Mouse (Mus musculus): ENCODE results near the gene Nrxn1. TPM values are rescaled to one million over a fixed set of nuclear protein-coding genes. Genes with fewer than 3 reads are reported as not detected.
"Not testable (repeated sequence)": the region's sequence is repeated elsewhere in the genome, so short reads cannot be mapped to it uniquely, and the experiment has no call there.

Gene Nrxn1
- total RNA-seq, 1 experiment from 2014 or later, result 10.4 TPM

GRCm38 (mm10) chr17:90583196-90583595 lies 509.7 kb downstream of the Nrxn1 start:
- no peak for DNase-seq

GRCm38 (mm10) chr17:90569877-90570276 lies 523.0 kb downstream of the Nrxn1 start:
- DNase-seq, result no peak

GRCm38 (mm10) chr17:90565186-90565585 lies 527.7 kb downstream of the Nrxn1 start:
- DNase-seq, result no peak

GRCm38 (mm10) chr17:90556376-90556775 lies 536.5 kb downstream of the Nrxn1 start:
- DNase-seq, result no peak

- no peak for DNase-seq
These were observed 542.5 kb downstream of the Nrxn1 start for GRCm38 (mm10) chr17:90550415-90550814.

- no peak for DNase-seq
These were observed 546.1 kb downstream of the Nrxn1 start for GRCm38 (mm10) chr17:90546806-90547205.

- no peak for DNase-seq
These were observed 548.1 kb downstream of the Nrxn1 start for GRCm38 (mm10) chr17:90544639-90545259.

GRCm38 (mm10) chr17:90543986-90544638 lies 548.8 kb downstream of the Nrxn1 start:
- DNase-seq, result no peak

- DNase-seq, result no peak
These were observed 561.4 kb downstream of the Nrxn1 start for GRCm38 (mm10) chr17:90531443-90531842.

- no peak for DNase-seq
These were observed 586.8 kb downstream of the Nrxn1 start for GRCm38 (mm10) chr17:90506026-90506425.

GRCm38 (mm10) chr17:90503999-90504398 lies 588.9 kb downstream of the Nrxn1 start:
- not testable (repeated sequence) for DNase-seq

GRCm38 (mm10) chr17:90501023-90501675 lies 591.7 kb downstream of the Nrxn1 start:
- peak; percentile 50 for DNase-seq

- DNase-seq, result no peak
These were observed 613.2 kb downstream of the Nrxn1 start for GRCm38 (mm10) chr17:90479531-90480250.

GRCm38 (mm10) chr17:90456748-90457147 lies 636.1 kb downstream of the Nrxn1 start:
- DNase-seq, result no peak

GRCm38 (mm10) chr17:90455904-90456303 lies 637.0 kb downstream of the Nrxn1 start:
- DNase-seq, result no peak

- peak; percentile 24 for DNase-seq
These were observed 637.5 kb downstream of the Nrxn1 start for GRCm38 (mm10) chr17:90455409-90455775.

GRCm38 (mm10) chr17:90454738-90455408 lies 638.0 kb downstream of the Nrxn1 start:
- no peak for DNase-seq

- DNase-seq, result no peak
These were observed 638.5 kb downstream of the Nrxn1 start for GRCm38 (mm10) chr17:90454356-90454737.

GRCm38 (mm10) chr17:90453280-90453679 lies 639.6 kb downstream of the Nrxn1 start:
- DNase-seq, result no peak

- DNase-seq, result no peak
These were observed 640.1 kb downstream of the Nrxn1 start for GRCm38 (mm10) chr17:90452770-90453169.

GRCm38 (mm10) chr17:90451384-90451783 lies 641.5 kb downstream of the Nrxn1 start:
- no peak for DNase-seq

GRCm38 (mm10) chr17:90443067-90443466 lies 649.8 kb downstream of the Nrxn1 start:
- DNase-seq, result no peak
